8 mouse cellular contexts compared by ENCODE assay signal in genomic region chr4:134853637-134854485, GRCm38 (mm10). TPM values are rescaled to one million over a fixed set of nuclear protein-coding genes. Genes with fewer than 3 reads are reported as not detected.
DNase-seq lines count a peak whose midpoint lies in the region; ATAC-seq and TF ChIP-seq lines count a peak whose summit lies in the region.

No protein-coding gene starts in this region.

- no peak for TF ChIP-seq CTCF in E14TG2a.4 (conservative IDR thresholded peaks at IDR 0.05; ENCODE audit: low read length)
- TF ChIP-seq CTCF in heart, postnatal 0 days (IDR thresholded peaks at IDR 0.05; ENCODE audit: low read depth), result no peak
- peak; percentile 22; the same call in 1 of the 2 replicates for TF ChIP-seq CTCF in liver, embryonic 14.5 days (IDR thresholded peaks at IDR 0.05; ENCODE audit: low read depth)

- H3K27ac ChIP-seq in forebrain, embryonic 11.5 days (ENCODE audit: low read depth, low read length), result peak overlapping the region; percentile 86
- peak overlapping the region; percentile 92 for H3K27ac ChIP-seq in heart, postnatal 0 days (ENCODE audit: low read depth)
- peak overlapping the region; percentile 84 for H3K27ac ChIP-seq in liver, embryonic 14.5 days
- peak overlapping the region; percentile 94 for H3K27ac ChIP-seq in stomach, embryonic 15.5 days

- WGBS in forebrain, embryonic 11.5 days, result 2% methylated on average over 91 of the region's 91 CpGs
- WGBS in heart, postnatal 0 days, result 1% methylated on average over 81 of the region's 91 CpGs
- WGBS in liver, embryonic 14.5 days (ENCODE audit: insufficient replicate concordance), result 1% methylated on average over 91 of the region's 91 CpGs
- under 1% methylated on average over 89 of the region's 91 CpGs for WGBS in stomach, embryonic 15.5 days

- H3K4me2 ChIP-seq in forebrain, embryonic 11.5 days (ENCODE audit: low read depth, low read length, severe bottlenecking), result peak overlapping the region; percentile 79
- peak overlapping the region; percentile 99 for H3K4me2 ChIP-seq in heart, postnatal 0 days (ENCODE audit: low read depth, low read length)
- H3K4me2 ChIP-seq in liver, embryonic 14.5 days (ENCODE audit: low read depth), result peak overlapping the region; percentile 82
- H3K4me2 ChIP-seq in stomach, embryonic 15.5 days, result peak overlapping the region; percentile 88

- H3K4me3 ChIP-seq in E14TG2a.4 (replicated peaks; ENCODE audit: low read length), result peak overlapping the region; percentile 96
- H3K4me3 ChIP-seq in forebrain, embryonic 11.5 days (ENCODE audit: low read depth, low read length), result peak overlapping the region; percentile 98
- H3K4me3 ChIP-seq in heart, postnatal 0 days (ENCODE audit: low read depth, low read length), result peak overlapping the region; percentile 84
- peak overlapping the region; percentile 75 to 93 for H3K4me3 ChIP-seq in liver, embryonic 14.5 days (ENCODE audit: insufficient read depth in 1 of 2, low read depth in 2 of 2, low read length in 2 of 2)
- H3K4me3 ChIP-seq in stomach, embryonic 15.5 days (replicated peaks), result peak overlapping the region; percentile 100

- no peaks in the 10 kb centered on the region for H3K9me3 ChIP-seq in E14TG2a.4 (ENCODE audit: low read length)
- no peaks in the 10 kb centered on the region for H3K9me3 ChIP-seq in forebrain, embryonic 11.5 days (ENCODE audit: control insufficient read depth, low read length)
- no peaks in the 10 kb centered on the region for H3K9me3 ChIP-seq in heart, postnatal 0 days (replicated peaks; ENCODE audit: control insufficient read depth, low read length)
- no peaks in the 10 kb centered on the region for H3K9me3 ChIP-seq in liver, embryonic 14.5 days (ENCODE audit: control insufficient read depth, low read length)
- H3K9me3 ChIP-seq in stomach, embryonic 15.5 days, result no peaks in the 10 kb centered on the region

- peaks cover 3% of the 10 kb centered on the region for H3K27me3 ChIP-seq in E14TG2a.4 (ENCODE audit: insufficient read depth, low read length)
- H3K27me3 ChIP-seq in forebrain, embryonic 11.5 days (ENCODE audit: control insufficient read depth, insufficient read depth, low read length), result peaks cover 4% of the 10 kb centered on the region; the same call in 1 of the 2 replicates
- 0 out of 2 replicates have a peak, but pooled peaks cover 4% of the 10 kb centered on the region for H3K27me3 ChIP-seq in heart, postnatal 0 days (ENCODE audit: control insufficient read depth, insufficient read depth, low read length)
- no peaks in the 10 kb centered on the region; the same call in 1 of the 2 replicates for H3K27me3 ChIP-seq in liver, embryonic 14.5 days (ENCODE audit: control insufficient read depth, insufficient read depth, low read length)
- no peaks in the 10 kb centered on the region for H3K27me3 ChIP-seq in stomach, embryonic 15.5 days (replicated peaks)

- ATAC-seq in forebrain, embryonic 11.5 days (replicated peaks; ENCODE audit: low FRiP score), result peak; percentile 95
- ATAC-seq in heart, postnatal 0 days (ENCODE audit: insufficient read depth, low read depth), result peak; percentile 92
- ATAC-seq in liver, embryonic 14.5 days (ENCODE audit: insufficient read depth), result peak; percentile 90
- peak; percentile 92 for ATAC-seq in stomach, embryonic 15.5 days (ENCODE audit: insufficient read depth, low FRiP score, low read depth)

- DNase-seq in c-Kit-positive CD71-positive TER-119-negative erythroid progenitor cells, embryonic 14.5 days (ENCODE audit: low read depth), result peak; percentile 75
- DNase-seq in forebrain, embryonic 11.5 days (ENCODE audit: low spot score), result peak; percentile 95
- peak; percentile 87 for DNase-seq in heart, postnatal 0 days (ENCODE audit: low spot score)
- DNase-seq in kidney, postnatal 36 days, result peak; percentile 92 to 97
- peak; percentile 84 to 86 (median 84) for DNase-seq in liver, embryonic 14.5 days (ENCODE audit: low read depth in 3 of 3, low spot score in 3 of 3)
- DNase-seq in neural tube, embryonic 10.5 days (ENCODE audit: extremely low spot score, low spot score), result peak; percentile 92

- peak overlapping the region; percentile 67 for H3K9ac ChIP-seq in forebrain, embryonic 11.5 days (ENCODE audit: low read length)
- peak overlapping the region; percentile 44 for H3K9ac ChIP-seq in heart, postnatal 0 days (replicated peaks; ENCODE audit: low read depth, low read length)
- H3K9ac ChIP-seq in liver, embryonic 14.5 days (replicated peaks), result peak overlapping the region; percentile 85
- peak overlapping the region; percentile 35; the same call in 1 of the 2 replicates for H3K9ac ChIP-seq in stomach, embryonic 15.5 days

- H3K36me3 ChIP-seq in E14TG2a.4 (ENCODE audit: insufficient read depth, low read length), result peaks cover 9% of the 10 kb centered on the region; the same call in 1 of the 2 replicates
- no peaks in the 10 kb centered on the region for H3K36me3 ChIP-seq in forebrain, embryonic 11.5 days (ENCODE audit: control insufficient read depth, insufficient read depth, low read length)
- H3K36me3 ChIP-seq in heart, postnatal 0 days (replicated peaks; ENCODE audit: control insufficient read depth, insufficient read depth, low read length), result no peaks in the 10 kb centered on the region
- H3K36me3 ChIP-seq in liver, embryonic 14.5 days (replicated peaks; ENCODE audit: control insufficient read depth, insufficient read depth, low read depth), result no peaks in the 10 kb centered on the region
- H3K36me3 ChIP-seq in stomach, embryonic 15.5 days, result no peaks in the 10 kb centered on the region

- H3K4me1 ChIP-seq in E14TG2a.4 (replicated peaks; ENCODE audit: low read depth, low read length), result peaks cover 69% of the 10 kb centered on the region
- H3K4me1 ChIP-seq in forebrain, embryonic 11.5 days (replicated peaks; ENCODE audit: control insufficient read depth, insufficient read depth, low read length), result peaks cover 3% of the 10 kb centered on the region; the same call in 1 of the 2 replicates
- peaks cover 22% of the 10 kb centered on the region for H3K4me1 ChIP-seq in heart, postnatal 0 days (ENCODE audit: control insufficient read depth, insufficient read depth)
- peaks cover 11 to 27% of the 10 kb centered on the region in 2 experiments for H3K4me1 ChIP-seq in liver, embryonic 14.5 days (replicated peaks; ENCODE audit: control insufficient read depth in 2 of 2, insufficient read depth in 2 of 2, low read length in 1 of 2)
- peaks cover 4% of the 10 kb centered on the region; the same call in 1 of the 2 replicates for H3K4me1 ChIP-seq in stomach, embryonic 15.5 days

- TF ChIP-seq EP300 in heart, postnatal 0 days (IDR thresholded peaks at IDR 0.05; ENCODE audit: low read depth), result no peak
- no peak for TF ChIP-seq EP300 in liver, embryonic 14.5 days (IDR thresholded peaks at IDR 0.05; ENCODE audit: low read depth)

RNA-seq across cellular contexts. Expression of gene Maco1, which starts 0.7 kb away (rescaled TPM):
- polyA plus RNA-seq in forebrain, embryonic 11.5 days (2014; fragmentation: Nextera tagmentation; extraction: Ambion mirVana), result 43.2 and 47.5 TPM in 2 replicates
- total RNA-seq in heart, postnatal 0 days (2014; rRNA removed; ENCODE audit: low replicate concordance), result 23.5 and 32.1 TPM in 2 replicates
- polyA plus RNA-seq in heart, postnatal 0 days (2015; fragmentation: Nextera tagmentation; extraction: Ambion mirVana), result 21.7 and 21.8 TPM in 2 replicates
- polyA plus RNA-seq in liver, embryonic 14.5 days (2012; rRNA removed), result 5.7 and 9.3 TPM in 2 replicates
- 11.7 and 13.0 TPM in 2 replicates for polyA plus RNA-seq in liver, embryonic 14.5 days (2014; fragmentation: Nextera tagmentation; extraction: Ambion mirVana)
- polyA plus RNA-seq in stomach, embryonic 15.5 days (2015; fragmentation: Nextera tagmentation; extraction: Ambion mirVana), result 38.2 and 41.5 TPM in 2 replicates

RNA-seq across cellular contexts. Expression of gene Rhd, which starts 10.5 kb away (rescaled TPM):
- polyA plus RNA-seq in forebrain, embryonic 11.5 days (2014; fragmentation: Nextera tagmentation; extraction: Ambion mirVana), result 15.9 and 21.6 TPM in 2 replicates
- total RNA-seq in heart, postnatal 0 days (2014; rRNA removed; ENCODE audit: low replicate concordance), result 5.3 and 7.7 TPM in 2 replicates
- 10.1 and 10.3 TPM in 2 replicates for polyA plus RNA-seq in heart, postnatal 0 days (2015; fragmentation: Nextera tagmentation; extraction: Ambion mirVana)
- 260 and 298 TPM in 2 replicates for polyA plus RNA-seq in liver, embryonic 14.5 days (2012; rRNA removed)
- 576 and 578 TPM in 2 replicates for polyA plus RNA-seq in liver, embryonic 14.5 days (2014; fragmentation: Nextera tagmentation; extraction: Ambion mirVana)
- polyA plus RNA-seq in stomach, embryonic 15.5 days (2015; fragmentation: Nextera tagmentation; extraction: Ambion mirVana), result 18.4 and 39.4 TPM in 2 replicates

Comparison
In these comparisons a context has a peak if more than half of its experiments do, and no peak if none do; other contexts are left out.
1. Peak in every context shown above with its lines: DNase-seq, ATAC-seq, H3K4me3 ChIP-seq and H3K27ac ChIP-seq.
2. H3K9ac ChIP-seq: peak in every context shown above with its lines; median percentile 85 in liver, embryonic 14.5 days; 67 in forebrain, embryonic 11.5 days; 44 in heart, postnatal 0 days; 35 in stomach, embryonic 15.5 days.